ENCODE assay signal across 10 mouse cellular contexts in the genomic region with DNA sequence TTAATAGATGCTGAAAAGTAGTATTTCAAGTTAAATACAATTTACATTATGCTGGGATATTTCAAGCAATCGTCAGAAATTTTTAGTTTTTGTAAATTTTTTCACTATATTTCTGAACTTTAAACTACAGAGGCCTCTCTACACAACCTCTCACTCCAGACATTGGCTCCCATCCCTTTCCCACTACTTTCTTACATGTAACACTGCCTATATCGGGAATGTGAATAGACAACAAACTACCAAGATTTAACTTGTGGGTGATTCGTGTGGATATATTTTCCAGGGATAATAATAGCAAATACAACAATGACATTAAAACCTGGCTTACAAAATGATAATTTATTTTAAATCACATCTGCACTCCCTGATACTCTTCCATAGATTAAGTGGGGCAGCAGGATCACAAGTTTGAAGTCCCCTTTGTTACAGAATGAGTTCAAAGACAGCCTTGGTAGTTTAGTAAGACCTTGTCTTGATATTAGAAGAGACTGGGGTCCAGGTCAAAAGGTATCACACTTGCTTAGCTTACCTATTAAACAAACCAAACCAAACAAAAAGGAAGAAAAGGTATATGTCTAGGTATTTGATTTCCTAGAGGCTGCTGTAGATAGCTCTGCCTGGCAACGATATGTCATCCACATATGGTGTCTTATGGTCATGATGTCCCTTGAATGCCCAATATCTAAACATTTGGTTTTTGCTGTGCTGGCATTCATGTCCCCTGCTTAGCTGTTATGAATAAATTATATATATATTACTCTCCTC. TPM values are rescaled to one million over a fixed set of nuclear protein-coding genes. Genes with fewer than 3 reads are reported as not detected.
DNase-seq lines count a peak whose midpoint lies in the region; ATAC-seq and TF ChIP-seq lines count a peak whose summit lies in the region.
"Had no signal": no experiment of that assay in that cellular context is flagged by ENCODE, and none has a peak within 500 bp of the region (broad histone marks: within the 10 kb centered on the region; RNA-seq: fewer than 3 reads in every experiment).

No protein-coding gene starts in this region.

- 64% methylated on average over 4 of the region's 4 CpGs for WGBS in heart, embryonic 14.5 days
- 56% methylated on average over 4 of the region's 4 CpGs for WGBS in limb, embryonic 13.5 days
- WGBS in thymus, adult 2 months = 70% methylated on average over 4 of the region's 4 CpGs

- no peaks in the 10 kb centered on the region for H3K9me3 ChIP-seq in heart, embryonic 14.5 days (ENCODE audit: control insufficient read depth, low read length)
- H3K9me3 ChIP-seq in limb, embryonic 13.5 days = no peaks in the 10 kb centered on the region

- peak overlapping the region; percentile 70 for H3K4me2 ChIP-seq in heart, embryonic 14.5 days (ENCODE audit: low read length)
- peak overlapping the region; percentile 65 for H3K4me2 ChIP-seq in limb, embryonic 13.5 days (replicated peaks)

- no peaks in the 10 kb centered on the region for H3K27me3 ChIP-seq in heart, embryonic 14.5 days (ENCODE audit: control insufficient read depth, insufficient read depth, low read length)
- H3K27me3 ChIP-seq in limb, embryonic 13.5 days = no peaks in the 10 kb centered on the region
- no peaks in the 10 kb centered on the region for H3K27me3 ChIP-seq in thymus, adult 2 months (ENCODE audit: control insufficient read depth, insufficient read depth, low read length)

- no peak for TF ChIP-seq CTCF in thymus, adult 2 months (IDR thresholded peaks at IDR 0.05; ENCODE audit: borderline replicate concordance, control insufficient read depth, extremely low read depth, insufficient read depth, low read length, poor library complexity)

- intact Hi-C loops in left cerebral cortex, postnatal 14 days (cut with DNase I) = no loop called here

- H3K27ac ChIP-seq in heart, embryonic 14.5 days (replicated peaks in 1 of 2; ENCODE audit: control insufficient read depth in 1 of 2, insufficient read depth in 1 of 2, low read depth in 2 of 2, low read length in 2 of 2) = no peak overlapping the region; a peak in 1 of 4 replicates
- H3K27ac ChIP-seq in limb, embryonic 13.5 days = peak overlapping the region; percentile 76; the same call in 1 of the 2 replicates
- H3K27ac ChIP-seq in thymus, adult 2 months (ENCODE audit: control insufficient read depth, insufficient read depth, low read length) = no peak overlapping the region

- ATAC-seq in heart, embryonic 14.5 days (ENCODE audit: insufficient number of reproducible peaks, insufficient read depth, low FRiP score, low read depth) = no peak
- no peak for ATAC-seq in limb, embryonic 13.5 days (ENCODE audit: low FRiP score, low read depth)

- no peak for DNase-seq in heart, adult 9 months (ENCODE audit: low spot score in 2 of 2)
- DNase-seq in thymus, postnatal 0 days (ENCODE audit: low spot score) = peak; percentile 4
- no peak for DNase-seq in thymus, postnatal 10 days (ENCODE audit: low spot score in 2 of 2)
- DNase-seq in yolk sac, embryonic 10.5 days (ENCODE audit: low spot score) = peak; percentile 5
- no peak for DNase-seq in thymus, adult 2 months
- no peak for DNase-seq in left cerebral cortex, postnatal 14 days (ENCODE audit: low spot score in 2 of 2)
- DNase-seq: heart, postnatal 4 days had no signal

- peak overlapping the region in 1 of 2 experiments; percentile 41; a peak in 1 of 4 replicates for H3K4me3 ChIP-seq in heart, embryonic 14.5 days (ENCODE audit: control insufficient read depth in 1 of 2, insufficient read depth in 1 of 2, low read depth in 1 of 2, low read length in 2 of 2)
- 0 out of 2 replicates have a peak overlapping the region, but pooled peaks have one; percentile 12 for H3K4me3 ChIP-seq in limb, embryonic 13.5 days
- no peak overlapping the region for H3K4me3 ChIP-seq in thymus, adult 2 months (ENCODE audit: control insufficient read depth, insufficient read depth, low read length)

- no peak for TF ChIP-seq POLR2A in thymus, adult 2 months (IDR thresholded peaks at IDR 0.05; ENCODE audit: control insufficient read depth, extremely low read depth, insufficient read depth, low read length, poor library complexity)

- H3K4me1 ChIP-seq in heart, embryonic 14.5 days (ENCODE audit: control insufficient read depth in 2 of 2, insufficient read depth in 2 of 2, low read length in 2 of 2) = peaks cover 0 to 9% of the 10 kb centered on the region in 2 experiments; a peak in 2 of 4 replicates
- peaks cover 23% of the 10 kb centered on the region for H3K4me1 ChIP-seq in limb, embryonic 13.5 days
- H3K4me1 ChIP-seq in thymus, adult 2 months (replicated peaks; ENCODE audit: control insufficient read depth, insufficient read depth, low read length) = peaks cover 3% of the 10 kb centered on the region

- H3K9ac ChIP-seq in heart, embryonic 14.5 days (ENCODE audit: low read length) = peak overlapping the region; percentile 76
- peak overlapping the region; percentile 65; the same call in 1 of the 2 replicates for H3K9ac ChIP-seq in limb, embryonic 13.5 days

- no peaks in the 10 kb centered on the region for H3K36me3 ChIP-seq in heart, embryonic 14.5 days (ENCODE audit: control insufficient read depth, insufficient read depth, low read length)
- H3K36me3 ChIP-seq in limb, embryonic 13.5 days = no peaks in the 10 kb centered on the region
- no peaks in the 10 kb centered on the region for H3K36me3 ChIP-seq in thymus, adult 2 months (ENCODE audit: control insufficient read depth, insufficient read depth, low read length)

RNA-seq across cellular contexts. Expression of gene Hist1h3b, which starts 1.4 kb away (rescaled TPM):
- 4.6 and 6.7 TPM in 2 replicates for polyA plus RNA-seq in heart, embryonic 14.5 days (2014; fragmentation: Nextera tagmentation; extraction: Ambion mirVana)
- 45.8 and 78.0 TPM in 2 replicates for polyA plus RNA-seq in thymus, postnatal 0 days (2015; fragmentation: Nextera tagmentation; extraction: Ambion mirVana)
- 14.7 and 16.3 TPM in 2 replicates for polyA plus RNA-seq in limb, embryonic 13.5 days (2015; fragmentation: Nextera tagmentation; extraction: Ambion mirVana)
- polyA plus RNA-seq in thymus, adult 2 months (2012; rRNA removed) = 529 and 561 TPM in 2 replicates
- 10 to 100 TPM; 16.5 to 23.8 TPM for total RNA-seq in left cerebral cortex, postnatal 14 days (2021)

RNA-seq across cellular contexts. Expression of gene Hist1h2ab, which starts 2.6 kb away (rescaled TPM):
- 14.5 and 14.6 TPM in 2 replicates for polyA plus RNA-seq in heart, embryonic 14.5 days (2014; fragmentation: Nextera tagmentation; extraction: Ambion mirVana)
- polyA plus RNA-seq in thymus, postnatal 0 days (2015; fragmentation: Nextera tagmentation; extraction: Ambion mirVana) = 144 and 155 TPM in 2 replicates
- polyA plus RNA-seq in limb, embryonic 13.5 days (2015; fragmentation: Nextera tagmentation; extraction: Ambion mirVana) = 47.8 and 56.8 TPM in 2 replicates
- 258 and 455 TPM in 2 replicates for polyA plus RNA-seq in thymus, adult 2 months (2012; rRNA removed)
- total RNA-seq in left cerebral cortex, postnatal 14 days (2021) = 10 to 100 TPM; 30.0 to 36.8 TPM

RNA-seq across cellular contexts. Expression of gene Hist1h4b, which starts 3.3 kb away (rescaled TPM):
- polyA plus RNA-seq in heart, embryonic 14.5 days (2014; fragmentation: Nextera tagmentation; extraction: Ambion mirVana) = 0.63 TPM in 1 of 2 replicates, not detected in the other
- 15.5 and 15.6 TPM in 2 replicates for polyA plus RNA-seq in thymus, postnatal 0 days (2015; fragmentation: Nextera tagmentation; extraction: Ambion mirVana)
- polyA plus RNA-seq in limb, embryonic 13.5 days (2015; fragmentation: Nextera tagmentation; extraction: Ambion mirVana) = 7.2 and 13.5 TPM in 2 replicates
- 101 and 134 TPM in 2 replicates for polyA plus RNA-seq in thymus, adult 2 months (2012; rRNA removed)
- 10 to 100 TPM; 73.2 to 80.8 TPM for total RNA-seq in left cerebral cortex, postnatal 14 days (2021)
- polyA plus RNA-seq: liver, adult 2 months had no signal

RNA-seq across cellular contexts. Expression of gene Hist1h2bb, which starts 7.0 kb away (rescaled TPM):
- polyA plus RNA-seq in heart, embryonic 14.5 days (2014; fragmentation: Nextera tagmentation; extraction: Ambion mirVana) = 1.7 and 2.3 TPM in 2 replicates
- 10.8 and 12.6 TPM in 2 replicates for polyA plus RNA-seq in thymus, postnatal 0 days (2015; fragmentation: Nextera tagmentation; extraction: Ambion mirVana)
- 2.2 and 3.1 TPM in 2 replicates for polyA plus RNA-seq in limb, embryonic 13.5 days (2015; fragmentation: Nextera tagmentation; extraction: Ambion mirVana)
- polyA plus RNA-seq in thymus, adult 2 months (2012; rRNA removed) = 160 and 224 TPM in 2 replicates
- total RNA-seq in left cerebral cortex, postnatal 14 days (2021) = 10 to 100 TPM; 18.8 to 20.7 TPM

RNA-seq across cellular contexts. Expression of gene Hist1h4a, which starts 7.5 kb away (rescaled TPM):
- polyA plus RNA-seq in heart, embryonic 14.5 days (2014; fragmentation: Nextera tagmentation; extraction: Ambion mirVana) = 1.1 TPM in 1 of 2 replicates, not detected in the other
- polyA plus RNA-seq in thymus, postnatal 0 days (2015; fragmentation: Nextera tagmentation; extraction: Ambion mirVana) = 1.4 and 3.5 TPM in 2 replicates
- 0.65 TPM in 1 of 2 replicates, not detected in the other for polyA plus RNA-seq in limb, embryonic 13.5 days (2015; fragmentation: Nextera tagmentation; extraction: Ambion mirVana)
- polyA plus RNA-seq in thymus, adult 2 months (2012; rRNA removed) = 295 and 320 TPM in 2 replicates
- total RNA-seq in left cerebral cortex, postnatal 14 days (2021) = 10 to 100 TPM; 68.8 to 69.0 TPM
- polyA plus RNA-seq: liver, adult 2 months had no signal

Comparison
In these comparisons a context has a peak if more than half of its experiments do, and no peak if none do; other contexts are left out.
1. DNase-seq: peak in thymus, postnatal 0 days (single experiment) and yolk sac, embryonic 10.5 days (single experiment); none in heart, adult 9 months (0 of 2), thymus, postnatal 10 days (0 of 2), thymus, adult 2 months (single experiment) and left cerebral cortex, postnatal 14 days (0 of 2).